Mouse (Mus musculus): ENCODE data around the gene 4933403O08Rik.

The 4933403O08Rik gene

DNA sequence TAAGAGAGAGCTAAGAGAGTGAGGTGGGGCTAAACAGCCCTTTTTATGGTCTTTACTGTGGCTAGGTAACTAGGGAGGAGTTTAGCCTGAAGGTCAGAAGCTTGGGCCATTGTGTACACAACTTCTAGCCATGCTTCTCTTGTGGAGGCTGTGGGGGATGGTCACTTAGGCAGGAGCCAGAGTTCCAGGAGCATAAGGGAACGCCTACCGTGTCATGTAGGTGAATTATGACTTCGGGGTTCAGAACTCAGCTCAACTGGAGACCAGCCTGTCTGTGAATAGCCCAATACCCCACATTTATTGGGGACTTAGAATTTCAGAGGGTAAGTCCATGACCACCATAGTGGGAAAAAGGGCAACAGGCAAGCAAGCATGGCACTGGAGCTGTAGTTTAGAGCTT is at the start of gene 4933403O08Rik:
4933403O08Rik (plus strand) TSS at position 301 of the 400 bp plus-strand sequence.
- no peak for DNase-seq

- no peak for DNase-seq
These were observed 4.1 kb downstream of the 4933403O08Rik start for GRCm38 (mm10) chrX:112242916-112243315.

GRCm38 (mm10) chrX:112255513-112255912 is 16.7 kb downstream of the 4933403O08Rik start:
- DNase-seq = peak; percentile 3

DNA sequence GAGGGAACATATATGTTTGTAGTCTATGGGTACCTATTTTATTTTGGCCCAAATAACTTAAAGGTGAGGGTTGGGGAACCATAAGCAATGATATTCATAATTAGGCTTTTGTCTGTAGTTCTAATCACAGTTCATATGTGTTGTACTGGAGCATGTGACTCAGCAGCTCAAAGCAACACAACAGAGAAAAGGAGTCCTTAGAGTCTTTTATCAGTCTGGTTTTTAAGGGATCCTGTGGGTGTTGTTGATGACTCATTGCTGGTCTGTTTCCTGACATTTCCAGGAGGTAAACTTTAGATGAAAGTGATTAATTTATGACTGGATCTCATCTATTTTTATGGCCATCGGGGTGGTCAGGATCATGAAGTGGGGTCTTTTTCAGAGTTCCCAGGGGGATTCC is 34.7 kb downstream of the 4933403O08Rik start:
- DNase-seq = no peak

Data from right cerebral cortex, postnatal 4 days (tissue).